Mouse (Mus musculus) spleen, adult 2 months (tissue): ENCODE results near the gene Rpap1.

Experiments used
- CTCF ChIP-seq: fragments of 200-500 bp; IDR thresholded peaks from 2 replicates; pipeline ENCODE4 v1.5.1; 2011; ENCODE audit warnings: mild to moderate bottlenecking, inconsistent platforms; ENCODE audit not compliant: insufficient read depth, insufficient read length, insufficient replicate concordance; ENCODE audit errors: extremely low read depth
- POLR2A ChIP-seq: fragments of 200-500 bp; IDR thresholded peaks from 2 replicates; pipeline ENCODE4 v1.6.1; 2011; ENCODE audit warnings: low read depth, low read length, inconsistent platforms

DNA sequence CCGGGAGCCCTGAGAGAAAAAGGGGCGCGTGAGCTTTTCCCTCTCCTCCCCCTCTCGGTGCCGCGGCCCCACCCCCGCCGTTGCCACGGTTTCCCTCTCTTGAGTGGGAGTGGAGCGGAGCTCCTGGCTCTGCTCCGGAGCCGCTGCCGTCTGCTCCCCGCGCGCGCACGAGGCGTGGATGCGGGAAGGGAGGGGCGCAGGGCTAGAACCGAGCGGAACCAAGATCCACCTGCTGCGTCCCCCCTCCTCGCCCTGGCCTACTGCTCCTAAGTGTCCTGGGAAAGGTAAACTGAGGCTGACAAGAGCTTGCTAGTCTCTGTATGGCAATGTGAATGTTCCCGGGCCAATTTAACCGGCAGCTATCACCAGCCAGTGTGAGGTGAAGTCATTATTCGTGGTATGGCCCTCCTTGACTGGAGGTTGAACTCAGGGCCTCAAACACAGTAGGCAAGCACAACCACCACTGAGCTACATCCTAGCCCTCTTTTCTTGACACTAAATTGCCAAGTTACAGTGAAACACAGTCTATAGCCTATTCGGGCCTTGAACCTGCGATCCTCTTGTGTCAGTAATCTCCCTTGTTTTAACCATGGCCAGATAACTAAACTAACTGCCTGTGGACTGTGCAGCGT, 44.0 kb downstream of the Rpap1 start:
- TF ChIP-seq POLR2A, result no peak
- TF ChIP-seq CTCF, result no peak
